Mouse (Mus musculus) thymus, postnatal 4 days (tissue): Measurements from ENCODE around the gene Cux2.

ENCODE experiments used
- DNase-seq: peaks from one replicate; pipeline ENCODE4 v3.0.0; 2021

Cux2 gene

DNA sequence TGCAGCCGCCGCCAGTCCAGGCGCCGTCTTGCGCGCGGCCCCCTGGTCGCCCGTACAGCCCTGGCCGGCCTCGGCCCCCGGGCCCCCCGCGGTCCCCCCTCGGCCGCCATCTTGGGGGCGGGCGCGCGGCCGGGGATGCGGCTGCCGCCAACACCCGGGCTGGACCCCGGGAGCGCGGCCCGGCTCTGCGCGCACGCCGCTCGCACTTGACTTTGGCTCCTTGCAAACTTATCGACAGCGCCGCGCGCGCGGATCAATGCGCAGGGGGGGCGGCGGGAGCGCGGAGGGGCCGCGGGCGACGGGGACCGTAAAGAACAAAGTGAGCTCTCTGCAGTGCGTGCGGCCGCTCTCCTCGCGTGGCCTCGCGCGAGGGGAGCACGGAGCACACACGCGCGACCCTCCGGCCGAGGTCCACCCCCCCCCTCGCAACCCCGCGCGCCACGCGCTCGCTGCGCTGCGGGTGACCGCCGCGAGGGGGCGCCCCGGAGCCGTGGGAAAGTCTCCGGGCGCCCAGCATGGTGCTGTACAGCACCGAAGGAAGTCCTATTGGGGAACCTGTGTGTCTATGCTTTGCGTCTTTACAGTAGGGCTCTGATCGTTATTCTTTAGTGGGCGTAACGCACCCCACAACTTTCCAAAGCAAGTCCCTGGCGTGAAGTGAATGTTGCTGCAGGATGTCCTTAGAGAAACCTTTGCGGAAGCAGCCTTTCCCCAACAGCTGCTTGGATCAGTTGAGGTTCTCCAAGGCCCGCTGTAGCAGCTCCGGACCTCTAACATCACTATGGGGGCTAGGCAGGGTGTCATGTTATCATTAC, at the start of gene Cux2:
TSS of gene Cux2 (minus strand) at position 86 of the 815 bp plus-strand sequence.
- DNase-seq = peak; percentile 83

DNA sequence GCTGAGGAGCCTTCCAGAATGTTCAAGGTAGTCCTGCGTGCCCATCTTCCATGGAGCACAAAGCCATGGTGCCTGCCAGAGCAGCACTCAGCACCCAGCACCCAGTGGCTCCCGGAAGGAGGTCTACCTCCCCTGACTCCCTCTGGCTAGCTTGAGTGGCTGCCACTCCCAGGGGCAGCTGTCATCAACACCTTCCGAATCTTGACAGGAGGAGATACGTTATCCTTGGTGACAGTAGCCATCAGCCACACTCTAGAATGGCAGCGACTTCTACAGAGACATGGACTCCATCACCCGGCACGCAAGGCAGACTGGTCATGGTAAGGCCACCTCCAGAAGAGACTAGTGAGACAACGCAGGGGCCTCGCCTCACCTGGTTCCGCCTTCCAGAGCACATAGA, 44.5 kb upstream of the Cux2 start:
- DNase-seq = no peak

DNA sequence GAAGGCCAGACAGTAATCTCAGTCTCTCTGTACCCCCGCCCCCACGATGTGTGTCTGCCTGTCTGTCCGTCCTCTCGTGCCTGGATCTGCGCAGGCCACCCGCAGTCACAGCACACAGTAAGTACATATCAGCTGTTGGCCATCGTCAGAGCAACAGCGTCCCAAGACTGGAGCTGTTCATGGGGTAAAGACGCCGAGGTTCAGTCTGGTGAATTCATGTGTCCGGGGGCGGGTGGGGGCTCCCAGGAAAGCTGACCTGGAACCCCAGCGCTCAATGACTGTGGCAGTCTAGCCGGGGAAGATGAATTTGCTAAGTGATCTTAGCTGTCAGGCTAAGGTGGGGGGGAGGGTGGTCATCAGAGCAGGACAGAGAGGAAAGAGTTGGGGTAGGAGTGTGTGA, 43.8 kb upstream of the Cux2 start:
- DNase-seq = no peak

DNA sequence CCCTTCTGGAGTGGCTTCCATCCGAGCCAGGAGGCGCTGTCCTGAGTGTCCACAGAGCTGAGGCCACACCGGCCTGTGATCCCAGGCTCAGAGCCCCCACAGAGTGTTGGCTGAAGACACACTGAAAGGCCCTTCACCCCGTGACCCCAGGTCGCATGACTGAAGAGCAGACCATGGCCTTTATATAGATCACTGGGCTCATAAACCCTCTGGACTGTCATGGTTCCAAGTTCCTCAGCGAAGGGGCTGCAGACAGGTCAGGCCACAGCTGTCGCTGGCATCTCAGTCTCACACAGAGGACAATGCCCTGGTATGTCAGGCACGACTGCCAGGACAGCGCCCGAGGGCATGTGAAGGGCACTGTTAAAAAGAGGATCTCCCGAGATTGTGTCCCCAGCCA, 42.9 kb upstream of the Cux2 start:
- DNase-seq = no peak

GRCm38 (mm10) chr5:122091070-122091469, 41.2 kb upstream of the Cux2 start:
- peak; percentile 83 for DNase-seq

DNA sequence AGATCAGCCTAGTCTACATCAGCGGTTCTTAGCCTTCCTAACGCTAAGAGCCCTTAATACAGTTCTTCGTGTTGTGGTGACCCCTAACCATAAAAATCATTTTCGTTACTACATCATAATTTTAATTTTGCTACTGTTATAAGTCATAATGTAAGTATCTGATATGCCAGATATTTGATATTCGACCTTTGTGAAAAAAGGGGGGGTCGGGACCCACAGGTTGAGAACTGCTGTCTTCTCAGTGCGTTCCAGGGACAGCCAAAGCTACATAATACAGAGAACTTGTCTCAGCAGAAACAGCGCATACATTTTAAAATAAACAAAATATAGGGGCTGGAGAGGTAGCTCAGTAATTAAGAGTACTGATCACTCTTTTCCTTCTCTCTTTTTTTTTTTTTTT, 39.8 kb upstream of the Cux2 start:
- DNase-seq = no peak

DNA sequence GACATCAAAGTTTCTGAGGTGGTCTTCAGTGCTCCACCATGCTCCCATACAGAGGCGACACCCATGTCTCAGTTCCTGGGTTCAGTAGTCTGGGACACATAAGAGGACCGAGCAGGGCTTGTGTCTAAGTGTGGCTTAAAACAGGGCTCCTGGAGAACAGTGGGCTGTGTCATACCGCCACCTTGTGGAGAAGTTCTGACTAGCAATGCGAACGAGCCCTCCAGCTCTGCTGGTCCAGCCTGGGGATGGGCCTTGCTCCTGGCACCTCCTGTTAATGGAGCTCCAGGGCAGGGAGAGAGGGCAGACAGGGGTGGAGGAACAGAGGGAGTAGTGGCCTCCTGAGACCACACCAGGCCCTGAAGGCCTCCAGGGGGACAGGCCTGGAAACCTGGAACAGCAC, 39.0 kb upstream of the Cux2 start:
- peak; percentile 89 for DNase-seq

DNA sequence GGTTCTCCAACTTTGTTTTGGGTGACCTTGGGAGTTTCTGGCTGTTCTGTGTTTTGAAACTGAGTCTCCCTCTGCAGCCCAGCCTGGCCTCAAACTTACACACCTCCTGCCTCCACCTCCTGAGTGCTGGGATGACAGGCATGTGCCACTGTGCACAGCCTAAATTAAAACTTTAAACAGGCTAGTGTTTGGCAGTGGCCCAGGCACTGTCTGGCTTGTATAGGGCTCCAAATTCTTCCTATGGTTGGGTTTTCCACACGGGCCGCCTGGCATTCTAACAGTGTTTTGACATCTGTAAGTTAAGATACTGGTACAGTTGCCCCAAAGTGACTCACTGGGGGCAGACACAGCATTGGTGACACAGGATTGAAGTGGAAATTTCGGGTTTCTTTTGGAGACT, 36.2 kb upstream of the Cux2 start:
- no peak for DNase-seq

DNA sequence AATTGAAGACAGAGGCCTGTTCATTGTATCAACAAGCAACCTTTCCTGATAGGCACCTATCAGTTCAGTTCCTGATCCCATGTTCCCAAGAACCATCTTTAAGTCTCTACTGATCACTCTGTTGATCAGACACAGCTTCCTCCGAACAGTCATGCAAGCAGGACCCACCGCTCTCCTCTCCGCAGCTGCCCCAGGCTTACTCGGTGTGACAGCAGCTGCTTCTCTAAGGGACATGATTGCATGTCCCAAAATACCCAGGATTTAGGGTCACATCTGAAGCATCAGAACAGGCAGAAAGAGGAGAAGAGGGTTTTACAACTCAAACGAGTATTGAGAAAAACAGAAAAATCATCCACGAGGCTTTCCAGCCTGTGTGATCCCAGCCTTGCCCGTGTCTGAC, 35.4 kb upstream of the Cux2 start:
- no peak for DNase-seq

GRCm38 (mm10) chr5:122084470-122084869, 34.6 kb upstream of the Cux2 start:
- DNase-seq = no peak

DNA sequence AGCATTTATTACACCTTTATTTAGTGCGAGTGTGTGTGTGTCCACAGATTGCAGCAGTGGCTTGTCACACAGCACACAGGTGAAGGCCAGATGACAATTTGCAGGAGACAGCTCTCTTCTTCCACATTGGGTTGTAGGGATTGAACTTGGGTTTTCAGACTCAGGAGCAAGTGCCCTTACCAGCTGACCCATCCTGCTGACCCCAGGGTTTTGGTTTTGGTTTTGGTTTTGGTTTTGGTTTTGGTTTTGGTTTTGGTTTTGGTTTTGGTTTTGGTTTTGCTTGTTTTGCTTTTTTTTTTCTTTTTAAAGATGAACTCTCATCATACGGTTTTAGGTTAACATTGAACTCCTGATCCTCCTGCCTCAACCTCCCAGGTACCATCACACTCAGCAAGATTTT, 33.4 kb upstream of the Cux2 start:
- DNase-seq = no peak

GRCm38 (mm10) chr5:122081471-122081870, 31.6 kb upstream of the Cux2 start:
- DNase-seq = no peak

- no peak for DNase-seq
These were observed 31.0 kb upstream of the Cux2 start for GRCm38 (mm10) chr5:122080930-122081329.

DNA sequence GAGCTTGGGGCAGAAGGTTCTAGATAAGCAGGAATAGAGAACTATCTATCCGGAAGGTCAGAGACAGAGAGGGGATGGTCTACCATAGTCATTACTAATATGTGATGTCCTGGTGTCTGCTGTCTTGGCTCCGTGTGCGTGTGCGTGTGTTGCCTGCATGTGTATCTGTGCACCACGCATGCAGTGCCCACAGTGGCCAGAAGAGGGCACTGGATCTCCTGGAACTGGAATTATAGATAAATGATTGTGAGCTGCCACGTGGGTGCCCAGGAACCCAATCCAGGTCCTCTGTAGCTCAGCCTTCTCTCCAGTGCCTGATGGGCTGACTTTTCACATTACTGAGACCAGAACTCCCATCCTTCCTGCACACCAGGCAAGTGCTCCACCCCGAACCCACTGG, 29.9 kb upstream of the Cux2 start:
- DNase-seq = peak; percentile 48

- no peak for DNase-seq
These were observed 27.3 kb upstream of the Cux2 start for GRCm38 (mm10) chr5:122077244-122077643.

GRCm38 (mm10) chr5:122075736-122076135, 25.8 kb upstream of the Cux2 start:
- DNase-seq = peak; percentile 56

- DNase-seq = no peak
These were observed 22.1 kb upstream of the Cux2 start for GRCm38 (mm10) chr5:122071997-122072396.

DNA sequence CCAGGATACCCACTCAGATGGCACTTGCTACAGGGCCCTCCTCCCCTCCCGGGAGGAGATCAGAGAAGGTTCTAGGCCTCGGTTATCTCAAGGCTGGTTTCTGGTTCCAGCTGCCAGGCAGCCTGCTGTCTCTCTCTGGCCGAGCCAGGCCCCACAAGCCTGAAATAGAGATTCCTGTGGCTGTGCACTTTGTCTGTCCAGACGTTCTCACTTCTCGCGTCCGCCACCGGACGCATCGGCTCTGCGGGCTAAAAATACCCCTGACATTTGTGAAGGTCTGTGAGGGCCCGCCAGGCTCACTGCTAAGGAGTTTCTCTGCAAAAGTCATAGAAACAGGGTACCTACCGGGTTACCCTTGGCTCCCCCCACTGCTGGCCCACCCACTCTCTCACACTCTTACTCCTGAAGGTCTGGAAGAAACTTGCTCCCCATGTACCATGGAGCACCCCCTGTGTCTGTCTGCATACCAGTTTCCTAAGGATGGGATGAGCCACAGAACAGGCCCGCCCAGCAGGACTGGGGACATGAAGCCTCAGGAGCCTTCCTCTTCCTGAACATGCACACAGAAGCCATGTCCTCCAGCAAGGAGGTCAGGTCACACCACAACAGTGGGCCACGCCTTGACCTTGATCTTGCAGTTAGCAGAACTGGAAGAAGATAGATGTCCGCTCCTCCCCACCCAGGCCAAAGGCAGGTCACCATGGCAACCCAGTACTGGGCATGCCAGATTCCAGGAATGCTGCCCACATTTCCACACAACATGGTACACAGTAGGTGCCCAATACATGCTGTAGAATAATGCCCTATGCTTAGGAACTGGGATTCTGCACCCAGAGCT, 21.3 kb upstream of the Cux2 start:
- no peak for DNase-seq

GRCm38 (mm10) chr5:122068563-122068962, 18.7 kb upstream of the Cux2 start:
- no peak for DNase-seq

- DNase-seq = no peak
These were observed 13.5 kb upstream of the Cux2 start for GRCm38 (mm10) chr5:122063204-122063933.

GRCm38 (mm10) chr5:122062479-122062878, 12.6 kb upstream of the Cux2 start:
- DNase-seq = no peak

DNA sequence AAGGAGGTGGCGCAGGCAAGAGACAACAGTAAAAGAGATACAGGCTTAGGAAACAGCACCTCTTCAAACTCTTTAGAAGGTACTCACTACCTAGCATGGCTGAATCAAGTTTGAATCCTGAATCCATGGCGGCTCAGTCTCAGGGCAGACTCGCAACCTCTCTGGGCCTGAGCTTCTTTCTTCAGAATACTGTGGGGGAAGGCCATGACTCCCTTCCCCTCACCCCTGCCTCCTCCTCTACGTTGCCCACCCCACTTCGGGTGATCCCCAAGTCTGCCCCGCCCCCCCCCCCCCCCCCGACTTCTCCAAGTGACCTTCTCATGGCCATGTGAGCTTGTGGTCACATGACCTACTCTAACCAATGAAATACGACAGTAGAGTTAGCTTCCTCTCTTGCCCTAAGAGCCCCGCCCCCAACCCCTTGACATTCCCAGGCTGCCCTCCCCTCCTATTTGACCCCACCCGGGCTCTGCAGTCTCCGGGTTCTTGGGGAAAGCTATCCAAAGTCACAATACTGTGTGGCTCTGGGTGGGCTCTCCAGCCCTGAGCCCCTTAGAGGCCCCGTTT, 10.9 kb upstream of the Cux2 start:
- DNase-seq = no peak
